Mouse (Mus musculus) ES-Bruce4 (cell line): Measurements from ENCODE around the gene Zfp663. TPM values are rescaled to one million over a fixed set of nuclear protein-coding genes. Genes with fewer than 3 reads are reported as not detected.
A peak's percentile ranks its signal among the peaks of the same experiment; 100 is the strongest.

Source experiments
- H3K27ac ChIP-seq: 2 replicates; pipeline ENCODE4 v1.5.1; 2012; ENCODE audit warnings: low read length, inconsistent platforms; ENCODE audit not compliant: insufficient read depth
- H3K27me3 ChIP-seq: 2 replicates; pipeline ENCODE4 v1.6.1; 2012; ENCODE audit warnings: mild to moderate bottlenecking, low read length, inconsistent platforms; ENCODE audit not compliant: control insufficient read depth, poor library complexity, insufficient read depth, severe bottlenecking
- H3K36me3 ChIP-seq: 2 replicates; pipeline ENCODE4 v1.6.1; 2012; ENCODE audit warnings: inconsistent platforms, mild to moderate bottlenecking, low read length, moderate library complexity; ENCODE audit not compliant: control insufficient read depth, poor library complexity, insufficient read depth, severe bottlenecking
- H3K4me1 ChIP-seq: one replicate; pipeline ENCODE4 v1.8.1; 2011; ENCODE audit warnings: low read length; ENCODE audit not compliant: control insufficient read depth, insufficient read depth
- H3K4me3 ChIP-seq: 2 replicates; pipeline ENCODE4 v1.5.1; 2011; ENCODE audit warnings: low read depth, mild to moderate bottlenecking, low read length
- H3K9ac ChIP-seq: 2 replicates; pipeline ENCODE4 v1.6.1; 2012; ENCODE audit warnings: low read depth, mild to moderate bottlenecking, inconsistent platforms; ENCODE audit not compliant: poor library complexity, severe bottlenecking
- H3K9me3 ChIP-seq: replicated peaks from 2 replicates; pipeline ENCODE4 v1.6.1; 2012; ENCODE audit warnings: mild to moderate bottlenecking, low read length, inconsistent platforms; ENCODE audit not compliant: control insufficient read depth, poor library complexity, insufficient read depth, severe bottlenecking
- CTCF ChIP-seq: IDR thresholded peaks from one replicate; pipeline ENCODE4 v1.8.1; 2011; ENCODE audit warnings: low read depth, low read length
- EP300 ChIP-seq: IDR thresholded peaks from 2 replicates; pipeline ENCODE4 v1.6.1; 2011; ENCODE audit warnings: low read depth, low read length; ENCODE audit not compliant: insufficient read depth
- POLR2A ChIP-seq: IDR thresholded peaks from one replicate; pipeline ENCODE4 v1.8.1; 2011; ENCODE audit warnings: low read length; ENCODE audit not compliant: insufficient read depth
- polyA plus RNA-seq: library from polyadenylated mRNA; stranded (reverse); fragments of >200 nt; gene quantifications from 2 replicates; pipeline ENCODE4 v1.2.4, GENCODE M21; 2011; ENCODE audit warnings: low read depth; ENCODE audit not compliant: missing spikeins, insufficient read depth, insufficient read length

The Zfp663 gene
- polyA plus RNA-seq, 1 experiment, result not detected

GRCm38 (mm10) chr2:165325521-165326303 is 42.8 kb downstream of the Zfp663 start:
- no peak overlapping the region for H3K27ac ChIP-seq
- no peaks in the 10 kb centered on the region for H3K9me3 ChIP-seq
- H3K36me3 ChIP-seq, result no peaks in the 10 kb centered on the region
- peaks cover 5% of the 10 kb centered on the region for H3K4me1 ChIP-seq
- no peak for TF ChIP-seq CTCF
- no peak for TF ChIP-seq POLR2A
- no peak for TF ChIP-seq EP300
- H3K4me3 ChIP-seq, result peak overlapping the region; percentile 84
- H3K27me3 ChIP-seq, result no peaks in the 10 kb centered on the region
- H3K9ac ChIP-seq, result peak overlapping the region; percentile 89

GRCm38 (mm10) chr2:165323928-165324327 is 44.6 kb downstream of the Zfp663 start:
- Histone ChIP-seq H3K36me3 (no peaks in the 10 kb centered on the region), H3K27ac (no peak overlapping the region), H3K9ac (no peak overlapping the region), H3K4me1 (peaks cover 5% of the 10 kb centered on the region), H3K27me3 (no peaks in the 10 kb centered on the region), H3K4me3 (no peak overlapping the region), H3K9me3 (no peaks in the 10 kb centered on the region)
- TF ChIP-seq EP300, result no peak
- no peak for TF ChIP-seq POLR2A
- no peak for TF ChIP-seq CTCF

- no peaks in the 10 kb centered on the region for H3K27me3 ChIP-seq
- TF ChIP-seq POLR2A (no peak), EP300 (no peak), CTCF (no peak)
- H3K4me3 ChIP-seq, result no peak overlapping the region
- no peak overlapping the region for H3K27ac ChIP-seq
- H3K36me3 ChIP-seq, result no peaks in the 10 kb centered on the region
- no peak overlapping the region for H3K9ac ChIP-seq
- H3K4me1 ChIP-seq, result peaks cover 5% of the 10 kb centered on the region
- no peaks in the 10 kb centered on the region for H3K9me3 ChIP-seq
Observed at GRCm38 (mm10) chr2:165323484-165323883, 45.0 kb downstream of the Zfp663 start.

GRCm38 (mm10) chr2:165321981-165322735 is 46.4 kb downstream of the Zfp663 start:
- peaks cover 6% of the 10 kb centered on the region for H3K4me1 ChIP-seq
- no peak overlapping the region for H3K27ac ChIP-seq
- H3K36me3 ChIP-seq, result no peaks in the 10 kb centered on the region
- TF ChIP-seq EP300 (no peak), CTCF (no peak), POLR2A (no peak)
- no peak overlapping the region for H3K9ac ChIP-seq
- H3K27me3 ChIP-seq, result no peaks in the 10 kb centered on the region
- H3K4me3 ChIP-seq, result no peak overlapping the region
- H3K9me3 ChIP-seq, result no peaks in the 10 kb centered on the region

GRCm38 (mm10) chr2:165321381-165321888 is 47.1 kb downstream of the Zfp663 start:
- Histone ChIP-seq H3K9me3 (no peaks in the 10 kb centered on the region), H3K27ac (no peak overlapping the region), H3K9ac (no peak overlapping the region), H3K4me1 (peaks cover 7% of the 10 kb centered on the region), H3K36me3 (no peaks in the 10 kb centered on the region), H3K4me3 (no peak overlapping the region), H3K27me3 (no peaks in the 10 kb centered on the region)
- no peak for TF ChIP-seq CTCF
- no peak for TF ChIP-seq EP300
- no peak for TF ChIP-seq POLR2A
